Mouse (Mus musculus): ENCODE data around the gene Plcb1. TPM values are rescaled to one million over a fixed set of nuclear protein-coding genes. Genes with fewer than 3 reads are reported as not detected.

Plcb1 gene
- polyA plus RNA-seq, 1 experiment from 2014 or later, result 8.7 TPM

DNA sequence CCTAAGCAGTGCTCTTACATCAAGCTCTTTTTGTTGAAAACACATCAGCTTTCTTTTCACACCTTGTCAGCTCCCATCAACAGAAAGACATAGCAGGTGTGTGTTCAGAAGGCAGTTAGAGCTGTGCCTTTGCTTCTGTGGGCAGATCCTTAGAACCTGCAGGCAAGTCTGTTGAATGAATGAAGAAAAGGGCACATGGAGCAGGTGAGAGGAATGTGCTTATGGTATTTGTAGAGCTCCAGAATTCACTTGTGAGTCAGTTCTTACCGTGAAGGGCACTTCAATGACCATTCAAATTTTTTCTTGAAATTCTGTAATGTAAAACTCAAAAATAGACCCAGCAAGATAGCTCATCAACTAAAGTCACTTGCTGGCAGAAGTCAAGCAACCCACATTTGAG is 423.0 kb downstream of the Plcb1 start:
- ATAC-seq (ENCODE audit: low read depth) (no peak), DNase-seq (ENCODE audit: low spot score) (no peak)
- Histone ChIP-seq H3K9ac (ENCODE audit: low read depth, low read length) (no peak overlapping the region), H3K4me3 (ENCODE audit: low read depth, low read length) (no peak overlapping the region), H3K27ac (replicated peaks; ENCODE audit: low read depth, low read length) (no peak overlapping the region), H3K4me2 (ENCODE audit: low read depth, low read length) (no peak overlapping the region), H3K9me3 (ENCODE audit: control insufficient read depth, low read length) (no peaks in the 10 kb centered on the region), H3K4me1 (ENCODE audit: control insufficient read depth, insufficient read depth, low read length) (no peaks in the 10 kb centered on the region), H3K27me3 (replicated peaks; ENCODE audit: control insufficient read depth, insufficient read depth, low read length) (no peaks in the 10 kb centered on the region), H3K36me3 (ENCODE audit: control insufficient read depth, insufficient read depth, low read length) (no peaks in the 10 kb centered on the region)
- 91% methylated on average over 1 of the region's 1 CpGs for WGBS

DNA sequence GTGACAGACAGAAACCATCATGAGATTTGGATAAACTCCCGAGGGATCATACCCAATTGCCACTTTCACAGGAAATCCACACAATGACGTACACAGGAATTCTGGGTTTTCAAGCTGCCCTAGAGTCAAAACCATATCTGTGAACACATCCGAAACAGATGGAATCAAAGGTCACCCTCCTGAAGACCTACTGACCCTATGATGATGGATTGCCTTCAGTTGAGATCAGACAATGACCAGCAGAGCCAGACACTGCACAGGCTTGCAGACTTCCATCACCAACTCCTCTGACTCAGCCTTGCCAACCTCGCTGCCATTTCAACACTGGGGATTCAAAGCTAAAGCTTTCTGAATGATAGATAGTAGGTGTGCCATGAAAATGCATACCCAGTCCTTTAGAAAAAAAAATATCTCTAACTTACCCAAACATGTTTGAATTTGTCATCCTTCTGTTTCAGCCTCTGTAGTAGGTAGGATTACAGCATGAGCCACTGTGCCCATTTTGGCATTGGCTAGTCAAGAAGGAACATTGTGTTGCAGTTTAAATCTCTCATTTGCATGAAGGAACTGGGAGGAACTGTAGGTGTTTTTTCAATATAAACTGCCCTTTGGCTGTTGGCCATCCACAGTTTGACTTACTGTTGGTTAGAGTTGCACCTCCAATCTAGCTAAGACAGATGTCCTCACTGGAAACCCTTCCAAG is 429.0 kb downstream of the Plcb1 start:
- Histone ChIP-seq H3K4me3 (ENCODE audit: low read depth, low read length) (no peak overlapping the region), H3K27me3 (replicated peaks; ENCODE audit: control insufficient read depth, insufficient read depth, low read length) (no peaks in the 10 kb centered on the region), H3K36me3 (ENCODE audit: control insufficient read depth, insufficient read depth, low read length) (no peaks in the 10 kb centered on the region), H3K9ac (ENCODE audit: low read depth, low read length) (no peak overlapping the region), H3K4me1 (ENCODE audit: control insufficient read depth, insufficient read depth, low read length) (no peaks in the 10 kb centered on the region), H3K9me3 (ENCODE audit: control insufficient read depth, low read length) (no peaks in the 10 kb centered on the region), H3K27ac (replicated peaks; ENCODE audit: low read depth, low read length) (no peak overlapping the region), H3K4me2 (ENCODE audit: low read depth, low read length) (no peak overlapping the region)
- DNase-seq (ENCODE audit: low spot score) (no peak), ATAC-seq (ENCODE audit: low read depth) (no peak)
- 45% methylated on average over 4 of the region's 4 CpGs for WGBS

DNA sequence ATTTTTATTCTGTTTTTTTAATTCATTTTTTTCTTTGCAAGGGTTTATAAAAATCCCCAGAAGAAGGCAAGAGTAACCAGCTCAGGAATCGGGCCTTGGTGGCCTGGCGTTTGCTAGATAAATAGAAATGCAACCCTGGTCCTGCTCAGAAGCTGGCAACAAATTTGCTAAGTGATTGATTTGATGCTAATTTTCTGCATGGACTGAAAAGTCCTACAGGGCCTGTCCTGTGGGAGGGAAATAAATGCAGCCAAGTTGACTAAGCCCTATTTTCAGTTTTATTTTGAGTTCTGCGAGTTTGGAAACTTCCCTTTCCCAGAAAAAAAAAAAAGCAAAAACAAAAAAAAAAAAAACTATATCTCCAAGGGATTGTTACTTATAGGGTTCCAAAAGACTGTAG is 433.5 kb downstream of the Plcb1 start:
- ATAC-seq (ENCODE audit: low read depth) (no peak), DNase-seq (ENCODE audit: low spot score) (no peak)
- 67% methylated on average over 3 of the region's 3 CpGs for WGBS
- H3K4me3 ChIP-seq (ENCODE audit: low read depth, low read length), result no peak overlapping the region
- no peak overlapping the region for H3K4me2 ChIP-seq (ENCODE audit: low read depth, low read length)
- H3K9ac ChIP-seq (ENCODE audit: low read depth, low read length), result no peak overlapping the region
- H3K27me3 ChIP-seq (replicated peaks; ENCODE audit: control insufficient read depth, insufficient read depth, low read length), result no peaks in the 10 kb centered on the region
- no peaks in the 10 kb centered on the region for H3K36me3 ChIP-seq (ENCODE audit: control insufficient read depth, insufficient read depth, low read length)
- H3K27ac ChIP-seq (replicated peaks; ENCODE audit: low read depth, low read length), result no peak overlapping the region
- H3K4me1 ChIP-seq (ENCODE audit: control insufficient read depth, insufficient read depth, low read length), result no peaks in the 10 kb centered on the region
- no peaks in the 10 kb centered on the region for H3K9me3 ChIP-seq (ENCODE audit: control insufficient read depth, low read length)

DNA sequence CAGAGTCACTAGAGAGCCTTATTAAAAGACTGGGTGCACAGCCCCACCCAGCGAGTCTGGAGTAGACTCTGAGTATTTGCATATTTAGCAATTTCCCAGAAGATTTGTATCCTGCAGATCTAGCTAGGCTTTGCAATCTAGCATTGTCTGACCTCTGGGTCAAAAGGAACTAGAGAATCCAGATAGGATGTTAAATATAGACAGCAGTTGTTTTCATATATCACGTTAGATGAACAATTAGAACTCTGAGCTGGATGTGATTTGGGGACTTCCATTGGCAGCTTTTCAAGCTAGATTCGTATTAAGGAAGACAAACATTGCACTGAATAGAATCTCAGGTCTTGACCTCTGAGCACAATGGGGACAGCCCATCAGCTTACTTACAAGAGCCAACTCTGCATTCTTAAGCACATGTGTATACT is 439.7 kb downstream of the Plcb1 start:
- 49% methylated on average over 3 of the region's 3 CpGs for WGBS
- no peaks in the 10 kb centered on the region for H3K36me3 ChIP-seq (ENCODE audit: control insufficient read depth, insufficient read depth, low read length)
- H3K9ac ChIP-seq (ENCODE audit: low read depth, low read length), result no peak overlapping the region
- no peaks in the 10 kb centered on the region for H3K27me3 ChIP-seq (replicated peaks; ENCODE audit: control insufficient read depth, insufficient read depth, low read length)
- peak; percentile 33 for DNase-seq (ENCODE audit: low spot score)
- H3K4me2 ChIP-seq (ENCODE audit: low read depth, low read length), result no peak overlapping the region
- no peaks in the 10 kb centered on the region for H3K9me3 ChIP-seq (ENCODE audit: control insufficient read depth, low read length)
- no peak overlapping the region for H3K27ac ChIP-seq (replicated peaks; ENCODE audit: low read depth, low read length)
- no peak for ATAC-seq (ENCODE audit: low read depth)
- H3K4me1 ChIP-seq (ENCODE audit: control insufficient read depth, insufficient read depth, low read length), result no peaks in the 10 kb centered on the region
- H3K4me3 ChIP-seq (ENCODE audit: low read depth, low read length), result no peak overlapping the region

DNA sequence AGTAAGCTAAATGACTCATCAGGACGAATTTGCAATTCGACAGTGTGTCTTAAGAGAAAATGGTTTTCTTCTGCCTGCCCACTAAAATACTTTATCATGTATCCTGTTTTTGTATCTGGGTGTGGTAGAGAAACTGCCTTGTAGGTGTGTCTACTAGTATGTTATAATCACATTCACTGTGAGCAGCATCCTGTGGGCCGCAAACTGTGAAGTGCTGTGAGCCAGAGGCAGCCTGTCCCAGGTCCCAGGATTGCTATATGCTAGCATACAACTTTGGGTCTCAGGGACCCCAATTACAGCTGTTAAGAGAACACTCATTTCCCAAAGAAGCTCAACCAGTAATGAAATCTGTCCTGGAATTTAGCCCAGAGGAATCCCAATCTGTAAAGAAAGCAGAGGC is 444.4 kb downstream of the Plcb1 start:
- ATAC-seq (ENCODE audit: low read depth), result no peak
- H3K4me3 ChIP-seq (ENCODE audit: low read depth, low read length), result no peak overlapping the region
- WGBS, result 84% methylated on average over 3 of the region's 3 CpGs
- DNase-seq (ENCODE audit: low spot score), result no peak
- H3K27me3 ChIP-seq (replicated peaks; ENCODE audit: control insufficient read depth, insufficient read depth, low read length), result no peaks in the 10 kb centered on the region
- H3K9ac ChIP-seq (ENCODE audit: low read depth, low read length), result no peak overlapping the region
- no peak overlapping the region for H3K27ac ChIP-seq (replicated peaks; ENCODE audit: low read depth, low read length)
- no peaks in the 10 kb centered on the region for H3K36me3 ChIP-seq (ENCODE audit: control insufficient read depth, insufficient read depth, low read length)
- no peak overlapping the region for H3K4me2 ChIP-seq (ENCODE audit: low read depth, low read length)
- H3K9me3 ChIP-seq (ENCODE audit: control insufficient read depth, low read length), result no peaks in the 10 kb centered on the region
- no peaks in the 10 kb centered on the region for H3K4me1 ChIP-seq (ENCODE audit: control insufficient read depth, insufficient read depth, low read length)

DNA sequence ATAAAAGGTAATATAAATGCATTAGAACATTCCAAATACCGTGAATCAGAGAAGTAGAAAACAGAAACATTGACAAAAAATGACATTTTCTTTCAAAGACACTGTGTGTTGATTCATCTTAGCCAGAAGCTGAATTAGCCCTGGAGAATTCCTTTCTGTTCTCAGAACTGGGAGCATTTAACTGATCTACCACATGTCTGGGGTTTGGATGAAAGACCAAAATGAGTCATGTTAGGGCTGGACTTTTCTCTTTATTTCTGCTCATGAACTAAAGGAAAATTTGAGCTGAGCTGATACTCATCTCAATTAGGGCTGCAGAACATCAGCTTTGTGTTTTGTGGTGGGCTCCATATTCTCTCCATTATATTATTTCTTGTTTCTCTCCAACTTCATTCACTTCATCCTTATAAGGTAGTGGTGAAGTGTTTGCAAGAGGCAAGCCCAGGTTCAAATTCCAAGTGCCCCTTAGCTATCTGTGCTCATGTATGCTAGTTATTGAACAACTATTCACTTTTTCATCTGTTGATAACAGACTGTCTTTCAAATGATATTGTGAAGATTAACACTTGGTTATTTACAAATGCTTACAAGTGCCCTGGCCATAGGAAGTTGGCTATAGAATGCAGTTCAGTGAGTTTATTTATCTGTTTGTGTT is 456.9 kb downstream of the Plcb1 start:
- ATAC-seq (ENCODE audit: low read depth) (no peak), DNase-seq (ENCODE audit: low spot score) (peak; percentile 11)
- no peaks in the 10 kb centered on the region for H3K9me3 ChIP-seq (ENCODE audit: control insufficient read depth, low read length)
- H3K27ac ChIP-seq (replicated peaks; ENCODE audit: low read depth, low read length), result no peak overlapping the region
- WGBS, result 72% methylated on average over 1 of the region's 1 CpGs
- H3K36me3 ChIP-seq (ENCODE audit: control insufficient read depth, insufficient read depth, low read length), result no peaks in the 10 kb centered on the region
- H3K27me3 ChIP-seq (replicated peaks; ENCODE audit: control insufficient read depth, insufficient read depth, low read length), result no peaks in the 10 kb centered on the region
- no peaks in the 10 kb centered on the region for H3K4me1 ChIP-seq (ENCODE audit: control insufficient read depth, insufficient read depth, low read length)
- no peak overlapping the region for H3K4me3 ChIP-seq (ENCODE audit: low read depth, low read length)
- no peak overlapping the region for H3K4me2 ChIP-seq (ENCODE audit: low read depth, low read length)
- H3K9ac ChIP-seq (ENCODE audit: low read depth, low read length), result no peak overlapping the region

DNA sequence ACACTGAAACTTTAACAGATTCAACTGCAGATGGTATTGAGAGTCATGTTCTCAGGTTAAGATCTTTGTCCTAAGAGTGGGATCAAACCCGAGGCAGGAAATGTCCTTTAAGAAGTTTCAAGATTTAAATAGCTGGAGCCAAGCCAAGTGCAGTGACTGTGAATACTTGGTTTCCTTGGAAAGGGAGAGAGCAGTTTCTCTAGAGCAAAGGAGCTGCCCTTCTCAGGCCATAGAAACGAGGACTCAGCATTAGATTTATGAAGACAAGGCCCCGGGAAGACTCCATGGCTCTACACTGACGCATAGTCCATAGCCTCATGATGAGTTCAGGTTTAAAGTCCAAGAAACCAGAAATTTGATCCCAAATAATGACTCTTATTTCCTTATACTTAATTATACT is 457.9 kb downstream of the Plcb1 start:
- Histone ChIP-seq H3K4me2 (ENCODE audit: low read depth, low read length) (no peak overlapping the region), H3K4me1 (ENCODE audit: control insufficient read depth, insufficient read depth, low read length) (no peaks in the 10 kb centered on the region), H3K9ac (ENCODE audit: low read depth, low read length) (no peak overlapping the region), H3K4me3 (ENCODE audit: low read depth, low read length) (no peak overlapping the region), H3K27me3 (replicated peaks; ENCODE audit: control insufficient read depth, insufficient read depth, low read length) (no peaks in the 10 kb centered on the region), H3K36me3 (ENCODE audit: control insufficient read depth, insufficient read depth, low read length) (no peaks in the 10 kb centered on the region), H3K27ac (replicated peaks; ENCODE audit: low read depth, low read length) (no peak overlapping the region), H3K9me3 (ENCODE audit: control insufficient read depth, low read length) (no peaks in the 10 kb centered on the region)
- ATAC-seq (ENCODE audit: low read depth), result no peak
- WGBS, result 64% methylated on average over 4 of the region's 4 CpGs
- no peak for DNase-seq (ENCODE audit: low spot score)

DNA sequence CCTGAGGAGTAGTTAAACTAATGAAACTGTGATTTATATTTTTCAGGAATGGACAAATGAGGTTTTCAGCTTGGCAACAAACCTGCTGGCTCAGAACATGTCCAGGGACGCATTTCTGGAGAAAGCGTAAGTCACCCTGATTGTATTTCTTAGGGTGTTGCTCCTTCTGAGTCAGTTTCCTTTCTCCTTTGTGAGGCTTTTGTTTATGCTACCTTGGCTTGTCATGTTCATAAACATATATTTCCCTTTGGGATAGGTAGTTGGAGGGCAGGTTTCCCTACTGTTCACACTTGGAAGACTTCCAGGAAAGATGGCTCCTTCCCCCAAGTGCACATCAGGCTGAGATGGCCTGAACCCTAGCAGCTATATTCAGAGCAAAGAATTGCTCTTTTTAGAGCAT is 464.1 kb downstream of the Plcb1 start:
- H3K4me1 ChIP-seq (ENCODE audit: control insufficient read depth, insufficient read depth, low read length), result no peaks in the 10 kb centered on the region
- H3K4me2 ChIP-seq (ENCODE audit: low read depth, low read length), result no peak overlapping the region
- no peaks in the 10 kb centered on the region for H3K27me3 ChIP-seq (replicated peaks; ENCODE audit: control insufficient read depth, insufficient read depth, low read length)
- no peak overlapping the region for H3K9ac ChIP-seq (ENCODE audit: low read depth, low read length)
- H3K9me3 ChIP-seq (ENCODE audit: control insufficient read depth, low read length), result no peaks in the 10 kb centered on the region
- H3K36me3 ChIP-seq (ENCODE audit: control insufficient read depth, insufficient read depth, low read length), result no peaks in the 10 kb centered on the region
- no peak for ATAC-seq (ENCODE audit: low read depth)
- WGBS, result 75% methylated on average over 2 of the region's 2 CpGs
- H3K27ac ChIP-seq (replicated peaks; ENCODE audit: low read depth, low read length), result no peak overlapping the region
- DNase-seq (ENCODE audit: low spot score), result peak; percentile 20
- H3K4me3 ChIP-seq (ENCODE audit: low read depth, low read length), result no peak overlapping the region

DNA sequence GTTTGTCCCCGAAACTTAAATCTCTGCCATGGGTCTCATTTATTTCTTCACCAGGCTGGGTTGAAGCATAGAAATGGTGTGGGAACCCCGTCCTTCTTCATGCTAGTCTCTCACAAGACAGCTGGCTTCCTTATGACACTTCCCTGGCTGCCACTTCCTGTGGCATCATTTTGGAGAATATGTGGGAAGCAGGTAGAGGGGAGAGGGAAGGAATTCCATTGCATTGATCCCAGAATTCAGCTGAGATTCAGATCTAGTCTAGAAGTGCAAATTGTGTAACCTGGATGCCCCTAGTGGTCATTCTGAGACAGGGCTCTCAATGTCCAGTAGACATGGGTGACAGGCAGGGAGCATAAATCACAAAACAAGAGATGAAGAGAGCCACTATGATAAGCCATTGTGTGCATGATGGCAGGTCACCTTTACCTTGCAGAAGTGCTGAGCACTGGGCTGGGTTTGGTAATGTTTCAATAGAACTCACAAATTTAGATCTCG is 466.0 kb downstream of the Plcb1 start:
- no peaks in the 10 kb centered on the region for H3K4me1 ChIP-seq (ENCODE audit: control insufficient read depth, insufficient read depth, low read length)
- no peak overlapping the region for H3K27ac ChIP-seq (replicated peaks; ENCODE audit: low read depth, low read length)
- no peaks in the 10 kb centered on the region for H3K36me3 ChIP-seq (ENCODE audit: control insufficient read depth, insufficient read depth, low read length)
- H3K9ac ChIP-seq (ENCODE audit: low read depth, low read length), result no peak overlapping the region
- no peaks in the 10 kb centered on the region for H3K27me3 ChIP-seq (replicated peaks; ENCODE audit: control insufficient read depth, insufficient read depth, low read length)
- ATAC-seq (ENCODE audit: low read depth) (no peak), DNase-seq (ENCODE audit: low spot score) (no peak)
- no peaks in the 10 kb centered on the region for H3K9me3 ChIP-seq (ENCODE audit: control insufficient read depth, low read length)
- H3K4me2 ChIP-seq (ENCODE audit: low read depth, low read length), result no peak overlapping the region
- 92% methylated on average over 3 of the region's 3 CpGs for WGBS
- no peak overlapping the region for H3K4me3 ChIP-seq (ENCODE audit: low read depth, low read length)

All from embryonic facial prominence, embryonic 14.5 days (tissue).